Mouse (Mus musculus) cortical plate, adult 2 months (tissue): ENCODE data around the gene Ifna14.

Experiments used
- CTCF ChIP-seq: fragments of 200-500 bp; IDR thresholded peaks from 2 replicates; pipeline ENCODE4 v1.5.1; 2011; ENCODE audit warnings: mild to moderate bottlenecking, control low read depth, low read length; ENCODE audit not compliant: insufficient read depth; ENCODE audit errors: extremely low read depth
- POLR2A ChIP-seq: fragments of 200-500 bp; IDR thresholded peaks from 2 replicates; pipeline ENCODE4 v1.6.1; 2011; ENCODE audit warnings: mild to moderate bottlenecking, low read length, control low read depth; ENCODE audit not compliant: insufficient read depth; ENCODE audit errors: extremely low read depth

- TF ChIP-seq CTCF (no peak), POLR2A (no peak)
Measured at GRCm38 (mm10) chr4:88537328-88537727, 34.3 kb downstream of the Ifna14 start.
